Mouse (Mus musculus): ENCODE measurements around the gene Cdpf1. TPM values are rescaled to one million over a fixed set of nuclear protein-coding genes. Genes with fewer than 3 reads are reported as not detected.
A peak's percentile ranks its signal among the peaks of the same experiment; 100 is the strongest.

Gene Cdpf1
- polyA plus RNA-seq (2016; fragmentation: Nextera tagmentation; extraction: Ambion mirVana): 28.6 and 29.4 TPM in 2 replicates

DNA sequence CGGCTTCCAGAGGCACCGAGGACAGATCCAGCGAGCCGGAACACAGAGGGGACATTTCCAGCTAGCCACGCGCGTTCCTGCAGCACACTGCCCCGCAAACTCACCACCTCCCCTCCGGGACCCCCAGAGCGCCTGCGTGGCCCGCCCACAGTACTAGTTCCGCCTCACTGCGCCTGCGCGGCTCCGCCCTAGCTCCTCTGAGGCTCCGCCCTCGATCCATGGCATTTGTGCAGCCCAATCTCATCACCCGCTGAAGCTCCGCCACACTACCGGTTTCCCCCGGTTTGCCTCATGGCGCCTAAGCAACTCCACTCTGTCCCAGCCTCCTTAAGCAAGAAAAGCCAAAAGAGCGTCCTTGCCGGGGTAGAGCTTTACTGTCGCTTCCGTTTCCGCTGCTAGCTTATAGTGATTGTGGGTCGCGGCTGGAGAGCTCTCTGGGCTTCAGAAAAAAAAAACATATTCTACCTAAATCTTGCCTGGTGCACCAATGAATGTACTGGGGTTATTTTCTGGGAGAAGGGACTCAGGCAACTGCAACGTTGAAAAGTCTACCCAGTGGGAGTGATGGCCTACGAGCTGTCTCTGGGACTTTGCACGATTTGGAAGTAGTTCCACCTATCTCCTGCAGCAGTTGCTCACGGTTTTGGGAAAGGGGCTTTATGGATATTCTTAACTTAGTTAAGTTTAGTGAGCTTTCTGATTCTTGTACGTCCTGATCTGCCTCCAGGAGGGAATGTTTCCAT lies at the start of gene Cdpf1:
Cdpf1 (minus strand) TSS at position 163 of the 743 bp plus-strand sequence.
- Histone ChIP-seq H3K4me1 (peaks cover 42% of the 10 kb centered on the region), H3K36me3 (0 out of 2 replicates have a peak, but pooled peaks cover 6% of the 10 kb centered on the region), H3K27me3 (replicated peaks) (no peaks in the 10 kb centered on the region), H3K9ac (peak within 1 kb of the TSS; percentile 87), H3K4me3 (peak within 1 kb of the TSS; percentile 77), H3K4me2 (peak within 1 kb of the TSS; percentile 93), H3K9me3 (replicated peaks) (peaks cover 10% of the 10 kb centered on the region), H3K27ac (peak within 1 kb of the TSS; percentile 89)
- WGBS (ENCODE audit: insufficient replicate concordance): 2% methylated on average over 35 of the region's 36 CpGs
- ATAC-seq: peak; percentile 93

DNA sequence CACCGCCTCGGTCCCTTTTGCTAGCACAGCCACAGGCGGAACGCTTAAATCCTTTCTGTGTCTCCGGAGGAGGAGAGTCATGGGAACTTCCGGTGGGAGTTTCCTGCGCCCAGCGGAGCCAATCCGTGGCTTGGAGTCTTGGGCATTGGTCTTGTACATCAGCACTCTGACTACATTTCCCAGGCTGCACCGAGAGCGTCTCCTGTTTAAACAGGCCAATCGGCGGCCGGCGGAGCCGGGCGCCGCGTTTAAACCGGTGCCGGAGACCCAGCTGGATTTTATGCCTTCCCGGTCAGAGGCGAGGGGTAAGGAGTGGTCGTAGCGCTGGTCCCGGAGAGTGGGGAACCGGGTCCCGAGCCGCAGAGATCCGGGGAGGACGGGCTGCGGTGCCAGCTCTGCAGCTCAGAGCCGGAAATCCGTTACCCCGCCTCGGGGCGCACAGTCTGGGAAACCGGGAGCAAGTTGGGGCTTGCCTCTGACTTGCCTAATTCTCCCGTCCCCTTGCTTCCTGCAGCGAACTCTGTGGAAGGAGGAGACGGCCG lies 48.1 kb upstream of the Cdpf1 start, which contains the start of gene Gtse1:
Gtse1 (plus strand) TSS at position 256 of the 542 bp plus-strand sequence.
- H3K36me3 ChIP-seq: peaks cover 39% of the 10 kb centered on the region
- H3K9ac ChIP-seq: peak within 1 kb of the TSS; percentile 82
- H3K4me1 ChIP-seq: peaks cover 31% of the 10 kb centered on the region
- peak; percentile 98 for ATAC-seq
- peak within 1 kb of the TSS; percentile 70 for H3K4me3 ChIP-seq
- H3K4me2 ChIP-seq: peak within 1 kb of the TSS; percentile 86
- no peaks in the 10 kb centered on the region for H3K9me3 ChIP-seq (replicated peaks)
- no peaks in the 10 kb centered on the region for H3K27me3 ChIP-seq (replicated peaks)
- H3K27ac ChIP-seq: peak within 1 kb of the TSS; percentile 80
- under 1% methylated on average over 42 of the region's 42 CpGs for WGBS (ENCODE audit: insufficient replicate concordance)

DNA sequence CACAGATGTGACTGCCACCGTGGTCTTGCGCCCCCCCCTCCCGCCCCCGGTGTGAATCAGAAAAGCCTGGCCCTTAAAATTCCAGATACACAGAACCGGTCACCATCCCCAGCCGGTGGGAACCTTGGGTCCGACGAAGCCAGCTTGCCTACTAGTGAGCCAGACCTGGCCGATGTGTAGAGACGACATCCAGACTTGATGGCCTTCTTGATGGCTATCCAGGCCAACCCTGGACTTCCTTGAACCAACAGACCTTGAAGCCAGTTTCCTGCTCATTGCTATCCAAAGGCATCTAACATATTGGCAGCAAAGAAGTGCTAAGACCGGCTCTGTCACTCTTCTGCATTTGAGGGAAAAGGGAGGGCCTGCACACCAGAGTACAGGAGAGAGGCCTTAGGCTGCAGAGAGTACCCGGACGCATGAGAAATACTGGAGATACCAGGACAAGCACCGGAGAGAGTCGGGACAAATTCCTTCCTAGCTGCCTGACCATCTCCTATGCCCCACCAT lies 47.5 kb upstream of the Cdpf1 start:
- Histone ChIP-seq H3K4me1 (peaks cover 31% of the 10 kb centered on the region), H3K4me2 (peak overlapping the region; percentile 86), H3K9ac (peak overlapping the region; percentile 82), H3K27me3 (replicated peaks) (no peaks in the 10 kb centered on the region), H3K4me3 (peak overlapping the region; percentile 70), H3K27ac (peak overlapping the region; percentile 53; the same call in 1 of the 2 replicates), H3K9me3 (replicated peaks) (no peaks in the 10 kb centered on the region), H3K36me3 (peaks cover 34% of the 10 kb centered on the region)
- 0 out of 2 replicates have a peak, but pooled peaks have one; percentile 0 for ATAC-seq
- 11% methylated on average over 15 of the region's 15 CpGs for WGBS (ENCODE audit: insufficient replicate concordance)

DNA sequence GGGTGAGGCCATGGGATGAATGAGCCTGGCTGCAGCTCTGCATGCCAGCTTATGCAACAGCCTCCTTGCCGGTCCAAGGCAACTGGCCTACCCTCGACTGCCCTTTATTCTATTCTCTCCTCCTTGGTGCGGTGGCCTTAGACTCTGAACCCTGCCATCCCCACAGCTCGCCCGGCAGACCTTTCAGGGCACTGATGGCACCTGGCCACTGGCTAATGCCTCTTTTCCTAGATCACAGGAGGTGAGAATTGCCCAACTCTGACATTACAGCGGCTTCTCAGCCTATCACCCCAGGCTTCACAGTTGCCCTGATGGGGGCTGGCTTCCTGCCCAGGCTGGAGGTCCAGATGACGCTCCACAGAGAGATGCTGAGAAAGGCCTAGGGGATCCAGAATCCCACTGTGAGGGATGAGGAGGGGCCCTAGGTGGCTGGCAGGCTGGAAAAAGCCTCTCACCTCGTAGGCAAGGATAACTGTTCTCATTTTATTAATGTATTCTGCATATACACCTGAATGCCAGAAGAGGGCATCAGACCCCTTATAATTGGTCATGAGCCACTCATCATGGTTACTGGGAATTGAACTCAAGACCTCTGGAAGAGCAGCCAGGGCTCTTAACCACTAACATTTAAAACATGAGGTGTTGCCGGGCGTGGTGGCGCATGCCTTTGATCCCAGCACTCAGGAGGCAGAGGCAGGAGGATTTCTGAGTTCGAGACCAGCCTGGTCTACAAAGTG lies 40.3 kb upstream of the Cdpf1 start:
- Histone ChIP-seq H3K27ac (no peak overlapping the region), H3K4me3 (no peak overlapping the region), H3K9me3 (replicated peaks) (no peaks in the 10 kb centered on the region), H3K4me2 (no peak overlapping the region), H3K27me3 (replicated peaks) (no peaks in the 10 kb centered on the region), H3K36me3 (0 out of 2 replicates have a peak, but pooled peaks cover 4% of the 10 kb centered on the region), H3K9ac (no peak overlapping the region), H3K4me1 (no peaks in the 10 kb centered on the region)
- no peak for ATAC-seq
- WGBS (ENCODE audit: insufficient replicate concordance): 66% methylated on average over 12 of the region's 12 CpGs

DNA sequence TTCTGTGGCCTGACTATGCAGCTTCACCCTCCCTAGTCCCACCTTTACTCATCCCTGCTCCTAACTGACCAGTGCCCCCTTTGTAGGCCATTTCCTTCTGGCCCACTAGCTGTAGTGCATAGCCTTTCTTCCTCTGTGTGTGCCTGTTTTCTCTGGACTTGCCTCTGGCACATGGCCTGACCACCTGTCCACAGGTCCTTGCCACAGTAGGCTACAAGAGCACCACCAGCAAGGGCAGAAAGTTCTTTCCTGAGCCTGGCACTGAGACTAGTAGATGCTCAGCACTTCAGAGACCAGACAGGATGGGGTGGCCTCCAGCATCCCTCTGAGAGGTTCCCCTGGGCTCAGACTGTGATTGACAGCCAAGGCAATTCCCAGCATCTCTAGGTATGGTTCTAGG lies 33.6 kb upstream of the Cdpf1 start:
- no peak overlapping the region for H3K9ac ChIP-seq
- H3K9me3 ChIP-seq (replicated peaks): no peaks in the 10 kb centered on the region
- no peak for ATAC-seq

DNA sequence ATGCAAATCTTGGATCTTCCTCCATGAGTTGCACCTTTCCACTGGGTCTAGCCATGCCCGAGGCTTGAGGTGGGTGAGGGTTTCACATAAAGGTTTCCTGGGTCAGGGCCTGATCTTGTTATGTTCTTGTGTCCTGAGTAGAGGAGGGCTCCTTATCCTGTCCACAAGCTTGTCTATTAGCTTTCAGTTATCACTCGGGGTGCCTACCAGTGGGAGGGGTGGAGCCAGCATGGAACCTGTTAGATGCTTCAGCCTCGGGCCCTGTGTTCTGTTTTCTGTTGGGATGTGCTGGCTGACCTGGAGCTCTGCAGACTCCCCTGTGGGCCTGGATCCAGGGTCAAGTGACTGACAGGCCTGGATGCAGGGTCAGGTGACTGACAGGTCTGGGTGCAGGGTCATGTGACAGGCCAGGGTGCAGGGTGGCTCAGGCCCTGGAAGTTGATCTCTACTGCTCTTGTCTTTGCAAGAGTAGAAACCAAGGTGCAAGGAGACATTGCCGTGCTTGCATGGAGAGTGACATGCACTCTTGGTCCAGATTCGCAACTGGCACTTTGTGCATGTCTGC lies 30.4 kb upstream of the Cdpf1 start:
- WGBS (ENCODE audit: insufficient replicate concordance): 59% methylated on average over 5 of the region's 5 CpGs
- 0 out of 2 replicates have a peak, but pooled peaks cover 8% of the 10 kb centered on the region for H3K36me3 ChIP-seq
- H3K27me3 ChIP-seq (replicated peaks): no peaks in the 10 kb centered on the region
- peaks cover 18% of the 10 kb centered on the region for H3K4me1 ChIP-seq
- no peak overlapping the region for H3K27ac ChIP-seq
- H3K9ac ChIP-seq: no peak overlapping the region
- H3K4me3 ChIP-seq: no peak overlapping the region
- peak; percentile 53 for ATAC-seq
- H3K9me3 ChIP-seq (replicated peaks): no peaks in the 10 kb centered on the region
- no peak overlapping the region for H3K4me2 ChIP-seq

More for the DNA sequence above, 33.6 kb upstream of the Cdpf1 start:
- no peak overlapping the region for H3K4me2 ChIP-seq
- no peaks in the 10 kb centered on the region for H3K27me3 ChIP-seq (replicated peaks)
- H3K4me1 ChIP-seq: peaks cover 18% of the 10 kb centered on the region
- 0 out of 2 replicates have a peak, but pooled peaks cover 8% of the 10 kb centered on the region for H3K36me3 ChIP-seq
- H3K4me3 ChIP-seq: no peak overlapping the region
- H3K27ac ChIP-seq: no peak overlapping the region

DNA sequence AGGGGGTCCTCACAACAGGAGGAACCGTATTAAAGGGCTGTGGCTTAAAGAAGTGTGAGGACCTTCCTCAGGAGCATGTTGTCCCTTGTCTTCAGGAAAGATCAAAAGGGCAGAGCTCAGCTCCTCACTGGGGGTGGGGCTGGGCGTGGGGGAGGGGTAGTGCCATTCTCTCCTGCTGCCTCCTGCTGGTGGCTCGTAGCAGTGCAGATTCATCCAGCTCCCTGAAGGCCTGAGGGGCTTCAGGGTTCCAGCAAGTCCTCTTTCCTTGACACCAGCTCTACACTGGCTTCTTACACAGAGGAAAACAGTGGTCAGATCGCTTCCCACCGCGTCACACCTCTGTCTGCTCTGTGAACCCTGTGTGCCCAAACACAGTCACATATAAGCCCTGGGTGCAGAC lies 29.5 kb upstream of the Cdpf1 start:
- 37% methylated on average over 6 of the region's 6 CpGs for WGBS (ENCODE audit: insufficient replicate concordance)
- no peak; the same call in 1 of the 2 replicates for ATAC-seq

DNA sequence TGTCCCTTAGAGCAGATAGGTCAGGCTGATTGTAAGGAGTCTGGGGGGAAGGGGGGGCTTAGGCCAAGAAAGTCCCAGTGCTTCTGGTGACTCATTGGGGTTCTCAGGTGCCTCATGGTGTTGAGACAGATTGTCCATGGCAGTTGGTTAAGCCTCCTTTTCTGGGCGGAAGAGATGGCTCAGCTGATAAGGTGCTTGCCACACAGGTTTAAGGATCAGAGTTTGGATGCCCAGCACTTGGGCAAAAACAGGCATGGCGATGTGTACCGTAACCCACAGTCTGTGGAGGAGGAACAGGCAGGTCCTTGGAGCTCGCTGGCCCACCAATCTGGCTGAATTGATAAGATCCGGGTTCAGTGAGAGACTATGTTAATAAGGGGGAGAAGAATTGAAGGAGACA lies 25.4 kb upstream of the Cdpf1 start:
- ATAC-seq: no peak
- no peak overlapping the region for H3K9ac ChIP-seq
- H3K9me3 ChIP-seq (replicated peaks): no peaks in the 10 kb centered on the region
- H3K27me3 ChIP-seq (replicated peaks): no peaks in the 10 kb centered on the region
- H3K36me3 ChIP-seq: 0 out of 2 replicates have a peak, but pooled peaks cover 4% of the 10 kb centered on the region
- H3K4me2 ChIP-seq: no peak overlapping the region
- no peak overlapping the region for H3K4me3 ChIP-seq
- 69% methylated on average over 5 of the region's 5 CpGs for WGBS (ENCODE audit: insufficient replicate concordance)
- H3K4me1 ChIP-seq: peaks cover 30% of the 10 kb centered on the region
- H3K27ac ChIP-seq: no peak overlapping the region

More for the DNA sequence above, 29.5 kb upstream of the Cdpf1 start:
- peaks cover 18% of the 10 kb centered on the region for H3K4me1 ChIP-seq
- H3K36me3 ChIP-seq: 0 out of 2 replicates have a peak, but pooled peaks cover 8% of the 10 kb centered on the region
- no peak overlapping the region for H3K4me2 ChIP-seq
- H3K9ac ChIP-seq: no peak overlapping the region
- H3K27ac ChIP-seq: no peak overlapping the region
- no peaks in the 10 kb centered on the region for H3K27me3 ChIP-seq (replicated peaks)
- no peaks in the 10 kb centered on the region for H3K9me3 ChIP-seq (replicated peaks)
- no peak overlapping the region for H3K4me3 ChIP-seq

DNA sequence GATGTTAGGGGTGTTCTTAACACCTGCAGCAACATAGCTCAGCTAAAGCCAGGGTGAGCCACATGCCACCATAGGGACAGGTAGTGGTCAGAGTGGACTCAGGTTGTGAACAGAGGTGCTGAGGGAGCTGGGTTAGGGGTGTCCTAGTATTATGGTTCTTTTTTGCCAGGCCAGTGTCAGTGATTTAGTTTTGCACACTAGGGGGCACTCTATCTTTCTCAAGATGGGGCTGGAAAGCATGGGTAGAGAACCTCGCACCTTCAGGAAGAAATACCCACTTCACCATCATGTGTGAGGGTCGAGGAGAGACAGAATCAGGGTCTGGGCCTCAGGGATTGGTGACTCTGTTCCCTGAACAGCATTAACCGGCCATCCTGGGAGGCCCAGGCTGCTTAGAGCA lies 23.8 kb upstream of the Cdpf1 start:
- no peak overlapping the region for H3K27ac ChIP-seq
- H3K9me3 ChIP-seq (replicated peaks): no peaks in the 10 kb centered on the region
- no peak overlapping the region for H3K4me3 ChIP-seq
- 45% methylated on average over 3 of the region's 3 CpGs for WGBS (ENCODE audit: insufficient replicate concordance)
- no peaks in the 10 kb centered on the region for H3K36me3 ChIP-seq
- H3K4me1 ChIP-seq: peaks cover 26% of the 10 kb centered on the region
- H3K27me3 ChIP-seq (replicated peaks): no peaks in the 10 kb centered on the region
- H3K4me2 ChIP-seq: no peak overlapping the region
- no peak for ATAC-seq
- H3K9ac ChIP-seq: no peak overlapping the region

DNA sequence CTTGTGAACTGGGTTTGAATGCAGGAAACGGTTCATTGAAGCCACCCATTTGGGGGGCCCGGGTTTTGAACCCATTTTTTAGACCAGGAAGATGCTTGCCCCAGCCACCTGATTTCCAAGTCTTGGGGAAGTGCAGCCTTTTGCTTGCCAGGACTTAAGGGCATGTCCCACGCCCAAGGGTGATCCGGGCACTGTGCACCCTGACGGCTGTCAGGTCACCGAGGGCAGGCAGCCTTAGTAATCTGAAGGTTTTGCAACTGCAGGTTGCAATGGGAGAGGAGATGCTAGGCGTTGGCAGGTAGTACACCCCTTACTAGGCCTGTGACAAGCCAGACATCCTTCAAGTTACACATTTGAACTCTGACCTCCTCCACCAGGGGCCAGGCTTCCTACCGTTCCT lies 21.1 kb upstream of the Cdpf1 start:
- Histone ChIP-seq H3K27me3 (replicated peaks) (no peaks in the 10 kb centered on the region), H3K36me3 (no peaks in the 10 kb centered on the region), H3K9ac (peak overlapping the region; percentile 62), H3K27ac (peak overlapping the region; percentile 76), H3K9me3 (replicated peaks) (no peaks in the 10 kb centered on the region), H3K4me2 (peak overlapping the region; percentile 79), H3K4me3 (peak overlapping the region; percentile 64), H3K4me1 (peaks cover 52% of the 10 kb centered on the region)
- WGBS (ENCODE audit: insufficient replicate concordance): 41% methylated on average over 8 of the region's 8 CpGs
- no peak for ATAC-seq

DNA sequence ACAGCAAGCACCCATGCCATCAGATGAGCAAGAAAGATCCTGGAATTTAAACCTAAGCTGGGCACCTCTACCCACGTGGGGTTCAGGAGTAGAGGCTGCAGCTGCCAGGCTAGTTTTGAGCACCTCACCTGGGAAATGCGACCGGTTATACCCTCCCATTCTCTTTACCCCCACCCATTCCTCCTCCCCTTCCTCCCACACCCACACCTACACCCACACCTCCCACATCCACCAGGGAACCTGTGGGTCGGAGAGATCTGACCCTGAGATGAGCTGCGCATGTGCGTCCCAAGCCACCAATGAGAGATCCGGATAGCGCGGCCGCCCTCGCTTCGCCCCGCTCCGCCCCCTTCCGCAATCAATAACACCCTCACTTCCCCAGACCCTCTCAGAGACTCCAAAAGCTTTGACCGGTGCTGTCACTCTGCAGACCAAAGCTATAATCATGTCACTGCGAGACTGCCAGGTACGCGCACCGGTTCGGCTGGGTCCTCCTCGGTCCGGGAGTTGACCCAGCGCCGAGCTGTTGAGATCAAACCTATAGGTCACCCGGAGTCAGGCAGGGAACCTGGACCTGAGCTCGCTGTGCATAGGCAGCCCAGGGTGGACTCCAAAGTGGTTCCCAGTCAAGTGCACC lies 20.6 kb upstream of the Cdpf1 start, which contains the start of gene Ttc38:
Ttc38 (plus strand) TSS at position 353 of the 637 bp plus-strand sequence.
- H3K9ac ChIP-seq: peak within 1 kb of the TSS; percentile 62
- WGBS (ENCODE audit: insufficient replicate concordance): under 1% methylated on average over 27 of the region's 27 CpGs
- ATAC-seq: peak; percentile 88
- H3K27ac ChIP-seq: peak within 1 kb of the TSS; percentile 76
- peak within 1 kb of the TSS; percentile 79 for H3K4me2 ChIP-seq
- no peaks in the 10 kb centered on the region for H3K36me3 ChIP-seq
- H3K9me3 ChIP-seq (replicated peaks): no peaks in the 10 kb centered on the region
- peak within 1 kb of the TSS; percentile 64 for H3K4me3 ChIP-seq
- peaks cover 57% of the 10 kb centered on the region for H3K4me1 ChIP-seq
- no peaks in the 10 kb centered on the region for H3K27me3 ChIP-seq (replicated peaks)
